Mouse (Mus musculus) hindbrain, embryonic 16.5 days (tissue): ENCODE results near the gene Usp33. TPM values are rescaled to one million over a fixed set of nuclear protein-coding genes. Genes with fewer than 3 reads are reported as not detected.
A peak's percentile ranks its signal among the peaks of the same experiment; 100 is the strongest.
"Not testable (repeated sequence)": the region's sequence is repeated elsewhere in the genome, so short reads cannot be mapped to it uniquely, and the experiment has no call there.

Experiments used
- ATAC-seq: fragments of 200-750 bp; cut with Nextera tagmentation; 2 replicates; pipeline ENCODE4 v1.8.0; 2017; ENCODE audit warnings: moderate TSS enrichment, moderate library complexity
- H3K27ac ChIP-seq: fragments of 300-500 bp; sonication (generic); 2 replicates; pipeline ENCODE4 v1.5.1; 2014; ENCODE audit warnings: low read depth, mild to moderate bottlenecking, control low read depth, low read length, moderate library complexity
- H3K27me3 ChIP-seq: fragments of 300-500 bp; sonication (generic); replicated peaks from 2 replicates; pipeline ENCODE4 v1.6.1; 2014; ENCODE audit warnings: low read length; ENCODE audit not compliant: control insufficient read depth, insufficient read depth
- H3K36me3 ChIP-seq: fragments of 300-500 bp; sonication (generic); 2 replicates; pipeline ENCODE4 v1.6.1; 2014; ENCODE audit warnings: mild to moderate bottlenecking, low read length, moderate library complexity, mixed read lengths; ENCODE audit not compliant: control insufficient read depth, insufficient read depth
- H3K4me1 ChIP-seq: fragments of 300-500 bp; sonication (generic); 2 replicates; pipeline ENCODE4 v1.6.1; 2014; ENCODE audit warnings: low read depth, low read length; ENCODE audit not compliant: control insufficient read depth, insufficient read depth
- H3K4me2 ChIP-seq: fragments of 300-500 bp; sonication (generic); 2 replicates; pipeline ENCODE4 v1.6.1; 2014; ENCODE audit warnings: mild to moderate bottlenecking, low read length, control low read depth, moderate library complexity
- H3K4me3 ChIP-seq: fragments of 300-500 bp; sonication (generic); 2 replicates; pipeline ENCODE4 v1.5.1; 2014; ENCODE audit warnings: mild to moderate bottlenecking, low read length, control low read depth, moderate library complexity
- H3K9ac ChIP-seq: fragments of 300-500 bp; sonication (generic); 2 replicates; pipeline ENCODE4 v1.6.1; 2014; ENCODE audit warnings: low read depth, mild to moderate bottlenecking, control low read depth, low read length, moderate library complexity
- H3K9me3 ChIP-seq: fragments of 300-500 bp; sonication (generic); 2 replicates; pipeline ENCODE4 v1.6.1; 2014; ENCODE audit warnings: mild to moderate bottlenecking, low read length, moderate library complexity; ENCODE audit not compliant: control insufficient read depth
- WGBS: fragments of 180-500 bp; shearing (Covaris S2); extraction: QIAGEN DNeasy Blood & Tissue Kit; methylation state at CpG from one replicate; pipeline ENCODE4 v1.1.7; 2014; 5-methylcytosine and 5-hydroxymethylcytosine counted together
- polyA plus RNA-seq: library from polyadenylated mRNA; unstranded; fragments of >200 nt; fragmentation: Nextera tagmentation; extraction: Ambion mirVana; gene quantifications from 2 replicates; pipeline ENCODE4 v1.2.1, GENCODE M21; 2015

Gene Usp33
- polyA plus RNA-seq, 1 experiment from 2014 or later, result 82.4 TPM

- H3K9me3 ChIP-seq, H3K27ac ChIP-seq, H3K4me2 ChIP-seq, H3K36me3 ChIP-seq, H3K4me1 ChIP-seq, H3K9ac ChIP-seq, H3K27me3 ChIP-seq, H3K4me3 ChIP-seq, ATAC-seq: not testable (repeated sequence)
- 81% methylated on average over 14 of the region's 14 CpGs for WGBS
These were observed 31.6 kb upstream of the Usp33 start for GRCm38 (mm10) chr3:152314666-152315065.

- H3K9me3 ChIP-seq, result no peaks in the 10 kb centered on the region
- H3K36me3 ChIP-seq, result peaks cover 10% of the 10 kb centered on the region
- no peak overlapping the region for H3K4me2 ChIP-seq
- 9% methylated on average over 7 of the region's 7 CpGs for WGBS
- H3K27ac ChIP-seq, result no peak overlapping the region
- ATAC-seq, result peak; percentile 87
- H3K4me3 ChIP-seq, result no peak overlapping the region
- H3K4me1 ChIP-seq, result no peaks in the 10 kb centered on the region
- no peak overlapping the region for H3K9ac ChIP-seq
- H3K27me3 ChIP-seq, result no peaks in the 10 kb centered on the region
These were observed 30.7 kb upstream of the Usp33 start for GRCm38 (mm10) chr3:152315613-152316012.

GRCm38 (mm10) chr3:152316447-152317173 lies 29.7 kb upstream of the Usp33 start:
- H3K27me3 ChIP-seq, H3K4me3 ChIP-seq, H3K9ac ChIP-seq, H3K27ac ChIP-seq, H3K4me1 ChIP-seq, H3K4me2 ChIP-seq, ATAC-seq, H3K9me3 ChIP-seq: not testable (repeated sequence)
- 86% methylated on average over 9 of the region's 9 CpGs for WGBS
- H3K36me3 ChIP-seq, result peaks cover 18% of the 10 kb centered on the region

GRCm38 (mm10) chr3:152320972-152321645 lies 25.2 kb upstream of the Usp33 start:
- Histone ChIP-seq H3K36me3 (peaks cover 14% of the 10 kb centered on the region), H3K9me3 (no peaks in the 10 kb centered on the region), H3K4me1 (no peaks in the 10 kb centered on the region), H3K27ac (no peak overlapping the region), H3K9ac (no peak overlapping the region), H3K4me3 (no peak overlapping the region), H3K4me2 (no peak overlapping the region), H3K27me3 (no peaks in the 10 kb centered on the region)
- 93% methylated on average over 10 of the region's 10 CpGs for WGBS
- no peak for ATAC-seq

GRCm38 (mm10) chr3:152321765-152322547 lies 24.3 kb upstream of the Usp33 start:
- 96% methylated on average over 8 of the region's 8 CpGs for WGBS
- no peak overlapping the region for H3K4me2 ChIP-seq
- no peak overlapping the region for H3K4me3 ChIP-seq
- H3K9me3 ChIP-seq, result no peaks in the 10 kb centered on the region
- peaks cover 14% of the 10 kb centered on the region for H3K36me3 ChIP-seq
- no peak overlapping the region for H3K9ac ChIP-seq
- no peaks in the 10 kb centered on the region for H3K27me3 ChIP-seq
- no peaks in the 10 kb centered on the region for H3K4me1 ChIP-seq
- no peak overlapping the region for H3K27ac ChIP-seq
- no peak for ATAC-seq

- Histone ChIP-seq H3K4me1 (no peaks in the 10 kb centered on the region), H3K27ac (no peak overlapping the region), H3K9ac (no peak overlapping the region), H3K4me2 (no peak overlapping the region), H3K27me3 (no peaks in the 10 kb centered on the region), H3K4me3 (no peak overlapping the region), H3K36me3 (peaks cover 20% of the 10 kb centered on the region), H3K9me3 (no peaks in the 10 kb centered on the region)
- no peak for ATAC-seq
- WGBS, result 94% methylated on average over 6 of the region's 6 CpGs
These were observed 14.2 kb upstream of the Usp33 start for GRCm38 (mm10) chr3:152332104-152332503.

GRCm38 (mm10) chr3:152332545-152333300 lies 13.6 kb upstream of the Usp33 start:
- Histone ChIP-seq H3K9me3 (no peaks in the 10 kb centered on the region), H3K36me3 (peaks cover 24% of the 10 kb centered on the region), H3K27me3 (no peaks in the 10 kb centered on the region), H3K4me3 (no peak overlapping the region), H3K27ac (no peak overlapping the region), H3K4me2 (no peak overlapping the region), H3K4me1 (no peaks in the 10 kb centered on the region), H3K9ac (no peak overlapping the region)
- WGBS, result 87% methylated on average over 15 of the region's 15 CpGs
- ATAC-seq, result no peak

GRCm38 (mm10) chr3:152333641-152334040 lies 12.6 kb upstream of the Usp33 start:
- no peaks in the 10 kb centered on the region for H3K4me1 ChIP-seq
- peaks cover 24% of the 10 kb centered on the region for H3K36me3 ChIP-seq
- H3K4me3 ChIP-seq, result no peak overlapping the region
- no peaks in the 10 kb centered on the region for H3K27me3 ChIP-seq
- no peaks in the 10 kb centered on the region for H3K9me3 ChIP-seq
- H3K9ac ChIP-seq, result no peak overlapping the region
- ATAC-seq, result no peak
- WGBS, result 95% methylated on average over 10 of the region's 10 CpGs
- no peak overlapping the region for H3K4me2 ChIP-seq
- H3K27ac ChIP-seq, result no peak overlapping the region
